Mouse (Mus musculus): ENCODE results near the gene Mtus2. TPM values are rescaled to one million over a fixed set of nuclear protein-coding genes. Genes with fewer than 3 reads are reported as not detected.

The Mtus2 gene
- total RNA-seq, 2 experiments from 2014 or later = 38.4 to 42.0 TPM

- TF ChIP-seq CTCF (IDR thresholded peaks at IDR 0.05) = no peak
- intact Hi-C loops (cut with DNase I) = no loop called here
- H3K27ac ChIP-seq = no peak overlapping the region
Observed at GRCm38 (mm10) chr5:148012156-148012555, 55.0 kb downstream of the Mtus2 start.

GRCm38 (mm10) chr5:148014133-148014854 is 57.2 kb downstream of the Mtus2 start:
- intact Hi-C loops (cut with DNase I) = no loop called here
- no peak overlapping the region for H3K4me3 ChIP-seq
- H3K27ac ChIP-seq = no peak overlapping the region
- no peak for TF ChIP-seq CTCF (IDR thresholded peaks at IDR 0.05)
- no peak for DNase-seq (ENCODE audit: extremely low spot score in 1 of 2, low spot score in 2 of 2)

More at GRCm38 (mm10) chr5:148012156-148012555, 55.0 kb downstream of the Mtus2 start:
- H3K4me3 ChIP-seq = no peak overlapping the region
- DNase-seq (ENCODE audit: extremely low spot score in 1 of 2, low spot score in 2 of 2) = no peak

GRCm38 (mm10) chr5:148015383-148015782 is 58.3 kb downstream of the Mtus2 start:
- H3K27ac ChIP-seq = no peak overlapping the region
- TF ChIP-seq CTCF (IDR thresholded peaks at IDR 0.05) = no peak
- intact Hi-C loops (cut with DNase I) = no loop called here
- DNase-seq (ENCODE audit: extremely low spot score in 1 of 2, low spot score in 2 of 2) = no peak
- no peak overlapping the region for H3K4me3 ChIP-seq

GRCm38 (mm10) chr5:148017371-148017770 is 60.3 kb downstream of the Mtus2 start:
- no peak for DNase-seq (ENCODE audit: extremely low spot score in 1 of 2, low spot score in 2 of 2)
- H3K4me3 ChIP-seq = no peak overlapping the region
- no peak for TF ChIP-seq CTCF (IDR thresholded peaks at IDR 0.05)
- no peak overlapping the region for H3K27ac ChIP-seq
- intact Hi-C loops (cut with DNase I) = no loop called here

- Histone ChIP-seq H3K4me3 (no peak overlapping the region), H3K27ac (no peak overlapping the region)
- no peak for TF ChIP-seq CTCF (IDR thresholded peaks at IDR 0.05)
- no peak for DNase-seq (ENCODE audit: extremely low spot score in 1 of 2, low spot score in 2 of 2)
- intact Hi-C loops (cut with DNase I) = no loop called here
Observed at GRCm38 (mm10) chr5:148022784-148023183, 65.7 kb downstream of the Mtus2 start.

- Histone ChIP-seq H3K4me3 (peak overlapping the region; percentile 22; the same call in 1 of the 2 replicates), H3K27ac (peak overlapping the region; percentile 18; the same call in 1 of the 2 replicates)
- TF ChIP-seq CTCF (IDR thresholded peaks at IDR 0.05) = peak; percentile 45
- peak in 1 of 2 experiments; percentile 32 for DNase-seq (ENCODE audit: extremely low spot score in 1 of 2, low spot score in 2 of 2)
- intact Hi-C loops (cut with DNase I) = no loop called here
Observed at GRCm38 (mm10) chr5:148026401-148027349, 69.6 kb downstream of the Mtus2 start.

- Histone ChIP-seq H3K27ac (no peak overlapping the region), H3K4me3 (no peak overlapping the region)
- no peak for DNase-seq (ENCODE audit: extremely low spot score in 1 of 2, low spot score in 2 of 2)
- no peak for TF ChIP-seq CTCF (IDR thresholded peaks at IDR 0.05)
- intact Hi-C loops (cut with DNase I) = no loop called here
Observed at GRCm38 (mm10) chr5:148027985-148028384, 70.9 kb downstream of the Mtus2 start.

- TF ChIP-seq CTCF (IDR thresholded peaks at IDR 0.05) = no peak
- no peak for DNase-seq (ENCODE audit: extremely low spot score in 1 of 2, low spot score in 2 of 2)
- no peak overlapping the region for H3K27ac ChIP-seq
Observed at GRCm38 (mm10) chr5:148041661-148042060, 84.5 kb downstream of the Mtus2 start.

GRCm38 (mm10) chr5:148048200-148048599 is 91.1 kb downstream of the Mtus2 start:
- Histone ChIP-seq H3K4me3 (no peak overlapping the region), H3K27ac (no peak overlapping the region)
- no peak for TF ChIP-seq CTCF (IDR thresholded peaks at IDR 0.05)
- intact Hi-C loops (cut with DNase I) = no loop called here
- DNase-seq (ENCODE audit: extremely low spot score in 1 of 2, low spot score in 2 of 2) = no peak

More at GRCm38 (mm10) chr5:148041661-148042060, 84.5 kb downstream of the Mtus2 start:
- no peak overlapping the region for H3K4me3 ChIP-seq
- intact Hi-C loops (cut with DNase I) = no loop called here

GRCm38 (mm10) chr5:148049304-148049703 is 92.2 kb downstream of the Mtus2 start:
- no peak for TF ChIP-seq CTCF (IDR thresholded peaks at IDR 0.05)
- intact Hi-C loops (cut with DNase I) = no loop called here
- H3K4me3 ChIP-seq = no peak overlapping the region
- DNase-seq (ENCODE audit: extremely low spot score in 1 of 2, low spot score in 2 of 2) = no peak
- no peak overlapping the region for H3K27ac ChIP-seq

GRCm38 (mm10) chr5:148052846-148053608 is 95.9 kb downstream of the Mtus2 start:
- no peak for TF ChIP-seq CTCF (IDR thresholded peaks at IDR 0.05)
- no peak overlapping the region for H3K27ac ChIP-seq
- DNase-seq (ENCODE audit: extremely low spot score in 1 of 2, low spot score in 2 of 2) = no peak
- no peak overlapping the region for H3K4me3 ChIP-seq
- intact Hi-C loops (cut with DNase I) = no loop called here
